Mouse (Mus musculus) lung, postnatal 36 days (tissue): ENCODE measurements around the gene Ldlrad3.
A peak's percentile ranks its signal among the peaks of the same experiment; 100 is the strongest.

Experiments used
- DNase-seq: peaks from one replicate; pipeline ENCODE4 v3.0.0; 2022; ENCODE audit warnings: mixed read lengths

Gene Ldlrad3

GRCm38 (mm10) chr2:102064826-102065441, 121.3 kb downstream of the Ldlrad3 start:
- no peak for DNase-seq

GRCm38 (mm10) chr2:102063906-102064505, 122.2 kb downstream of the Ldlrad3 start:
- DNase-seq, result no peak

GRCm38 (mm10) chr2:102062861-102063468, 123.2 kb downstream of the Ldlrad3 start:
- DNase-seq, result no peak

- no peak for DNase-seq
These were observed 124.3 kb downstream of the Ldlrad3 start for GRCm38 (mm10) chr2:102061921-102062320.

- DNase-seq, result no peak
These were observed 128.4 kb downstream of the Ldlrad3 start for GRCm38 (mm10) chr2:102057746-102058145.

- peak; percentile 17 for DNase-seq
These were observed 129.0 kb downstream of the Ldlrad3 start for GRCm38 (mm10) chr2:102057029-102057685.

GRCm38 (mm10) chr2:102056144-102056543, 130.0 kb downstream of the Ldlrad3 start:
- DNase-seq, result no peak

- peak; percentile 53 for DNase-seq
These were observed 133.1 kb downstream of the Ldlrad3 start for GRCm38 (mm10) chr2:102052951-102053660.

- no peak for DNase-seq
These were observed 133.8 kb downstream of the Ldlrad3 start for GRCm38 (mm10) chr2:102052353-102052752.

- no peak for DNase-seq
These were observed 136.2 kb downstream of the Ldlrad3 start for GRCm38 (mm10) chr2:102049866-102050550.

- DNase-seq, result no peak
These were observed 137.6 kb downstream of the Ldlrad3 start for GRCm38 (mm10) chr2:102048296-102049175.

GRCm38 (mm10) chr2:102046481-102046880, 139.7 kb downstream of the Ldlrad3 start:
- DNase-seq, result no peak

- no peak for DNase-seq
These were observed 145.7 kb downstream of the Ldlrad3 start for GRCm38 (mm10) chr2:102040456-102040855.

- no peak for DNase-seq
These were observed 146.2 kb downstream of the Ldlrad3 start for GRCm38 (mm10) chr2:102040011-102040410.

GRCm38 (mm10) chr2:102038895-102039667, 147.1 kb downstream of the Ldlrad3 start:
- DNase-seq, result peak; percentile 34

- DNase-seq, result peak; percentile 51
These were observed 147.8 kb downstream of the Ldlrad3 start for GRCm38 (mm10) chr2:102038229-102038894.

GRCm38 (mm10) chr2:102036665-102037511, 149.3 kb downstream of the Ldlrad3 start:
- DNase-seq, result no peak

- DNase-seq, result no peak
These were observed 151.7 kb downstream of the Ldlrad3 start for GRCm38 (mm10) chr2:102034513-102034879.
